Comparison of ENCODE assay signal across 17 mouse cellular contexts in the genomic region with DNA sequence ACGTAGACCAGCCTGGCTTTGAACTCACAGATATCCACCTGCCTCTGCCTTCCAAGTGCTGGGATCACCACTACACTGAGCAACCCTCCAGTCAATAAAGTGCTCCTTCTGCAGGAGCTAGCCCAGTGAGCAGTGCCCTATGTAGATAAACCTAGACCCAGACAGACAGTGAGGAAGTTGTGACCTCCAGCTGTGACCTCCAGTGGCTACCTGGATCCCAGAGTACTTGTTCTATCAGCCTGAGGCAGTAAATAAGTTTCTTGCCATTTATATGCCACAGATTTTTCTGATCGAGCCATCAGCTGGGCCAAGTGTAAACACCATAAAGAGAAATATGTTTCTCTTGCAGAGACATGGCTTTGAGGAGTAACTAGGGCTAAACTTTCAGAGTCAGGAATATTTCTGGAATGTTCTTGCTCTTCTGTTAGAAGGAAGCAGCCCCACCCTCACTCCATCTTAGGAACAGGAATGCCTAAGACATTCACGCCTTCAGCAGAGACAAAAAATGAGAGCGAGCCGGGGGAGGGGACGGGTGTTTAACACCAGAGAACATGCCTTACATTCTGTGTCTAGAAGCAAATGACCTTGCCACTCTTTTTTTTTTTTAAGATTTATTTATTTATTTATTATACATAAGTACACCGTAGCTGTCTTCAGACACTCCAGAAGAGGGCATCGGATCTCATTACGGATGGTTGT.
"Had no signal": no experiment of that assay in that cellular context is flagged by ENCODE, and none has a peak within 500 bp of the region (broad histone marks: within the 10 kb centered on the region; RNA-seq: fewer than 3 reads in every experiment).

No protein-coding gene starts in this region.

- H3K4me1 ChIP-seq: limb, embryonic 15.5 days; midbrain, embryonic 13.5 days; neural tube, embryonic 13.5 days had no signal

- ATAC-seq: inflammation-experienced regulatory T-cells, adult 6 months; intestine, embryonic 16.5 days; liver, postnatal 0 days; midbrain, embryonic 13.5 days; midbrain, embryonic 16.5 days had no signal

- H3K9me3 ChIP-seq: limb, embryonic 12.5 days; limb, embryonic 15.5 days; midbrain, embryonic 13.5 days; neural tube, embryonic 13.5 days had no signal

- H3K9ac ChIP-seq: limb, embryonic 12.5 days; limb, embryonic 15.5 days; liver, embryonic 14.5 days; liver, postnatal 0 days; midbrain, embryonic 13.5 days; neural tube, embryonic 13.5 days had no signal

- H3K27me3 ChIP-seq: limb, embryonic 15.5 days had no signal

- H3K27ac ChIP-seq: left cerebral cortex, adult 2 months; limb, embryonic 12.5 days; limb, embryonic 15.5 days; liver, embryonic 14.5 days; midbrain, embryonic 13.5 days; neural tube, embryonic 13.5 days had no signal

- H3K4me3 ChIP-seq: left cerebral cortex, adult 2 months; limb, embryonic 12.5 days; limb, embryonic 15.5 days; midbrain, embryonic 13.5 days; myocyte; neural tube, embryonic 13.5 days had no signal

- H3K36me3 ChIP-seq: limb, embryonic 12.5 days; limb, embryonic 15.5 days; midbrain, embryonic 13.5 days; neural tube, embryonic 13.5 days had no signal

- H3K4me2 ChIP-seq: limb, embryonic 12.5 days; limb, embryonic 15.5 days; liver, embryonic 11.5 days; midbrain, embryonic 13.5 days; neural tube, embryonic 13.5 days had no signal

- DNase-seq: kidney, adult 18-20 months; kidney, adult 9 months; kidney, postnatal 10 days; layer of hippocampus, postnatal 36 days; thymus, adult 18-20 months had no signal
